Mouse (Mus musculus): ENCODE data around the gene C1qtnf4.

The C1qtnf4 gene

DNA sequence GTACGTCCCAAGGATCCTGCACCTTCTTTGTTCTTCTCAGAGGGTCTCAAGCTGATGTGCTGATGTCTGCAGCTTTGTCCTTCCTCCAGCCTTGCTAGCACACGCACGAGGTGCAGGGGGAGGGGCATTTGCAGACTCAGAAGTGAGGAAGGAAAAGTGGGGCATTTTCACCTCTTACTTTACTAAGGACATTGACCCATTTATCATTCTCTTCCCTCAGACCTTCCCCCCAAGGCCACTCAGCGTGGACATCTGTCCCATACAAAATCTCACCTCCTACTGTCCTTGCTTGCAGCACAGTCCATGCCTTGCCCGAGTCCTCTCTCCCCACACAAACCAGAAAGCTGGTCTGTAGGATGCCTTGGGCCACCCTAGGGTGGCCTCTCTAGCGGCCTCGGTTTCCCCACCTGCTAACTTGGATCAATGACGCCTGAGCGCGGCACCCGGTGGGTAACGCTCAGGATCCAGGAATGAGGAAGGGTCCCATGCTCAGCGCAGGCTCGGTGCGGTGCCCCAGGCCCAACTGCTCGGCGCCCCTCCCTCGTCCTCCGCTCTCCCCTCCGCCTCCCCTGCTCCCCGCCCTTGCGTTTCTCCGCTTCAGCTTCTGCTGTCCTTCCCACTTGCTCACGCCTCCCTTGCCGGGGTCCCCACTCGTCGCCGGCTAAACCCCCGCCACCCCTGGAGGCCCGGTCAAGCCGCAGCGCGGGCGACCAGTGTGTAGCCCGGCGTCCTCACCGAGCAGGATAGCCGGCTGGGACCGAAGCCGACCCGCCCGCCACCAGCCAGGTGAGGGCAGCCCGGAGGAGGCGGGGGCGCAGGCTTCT is at the start of gene C1qtnf4:
TSS of gene C1qtnf4 (plus strand) at position 643 of the 824 bp plus-strand sequence.
- DNase-seq (ENCODE audit: low read depth): no peak

DNA sequence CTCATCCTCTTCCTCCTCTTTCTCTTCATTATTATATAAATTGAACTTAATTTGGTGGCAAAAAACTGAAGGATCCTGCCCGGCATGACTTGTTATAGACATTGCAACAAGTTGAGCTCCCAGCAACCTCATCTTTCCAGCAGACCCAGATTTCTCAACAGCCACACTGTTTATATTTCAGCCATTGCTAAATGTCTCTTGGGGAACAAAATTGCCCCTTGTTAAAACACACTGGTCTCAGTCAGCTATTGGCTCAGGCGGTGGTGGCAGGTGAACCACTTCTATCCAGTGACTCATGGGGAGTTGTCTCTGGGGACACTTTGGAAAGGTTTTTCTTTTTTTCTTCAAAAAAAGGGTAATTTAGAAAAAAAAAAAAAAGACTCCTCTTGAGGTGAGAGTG is 47.0 kb upstream of the C1qtnf4 start:
- no peak for DNase-seq (ENCODE audit: low read depth)

DNA sequence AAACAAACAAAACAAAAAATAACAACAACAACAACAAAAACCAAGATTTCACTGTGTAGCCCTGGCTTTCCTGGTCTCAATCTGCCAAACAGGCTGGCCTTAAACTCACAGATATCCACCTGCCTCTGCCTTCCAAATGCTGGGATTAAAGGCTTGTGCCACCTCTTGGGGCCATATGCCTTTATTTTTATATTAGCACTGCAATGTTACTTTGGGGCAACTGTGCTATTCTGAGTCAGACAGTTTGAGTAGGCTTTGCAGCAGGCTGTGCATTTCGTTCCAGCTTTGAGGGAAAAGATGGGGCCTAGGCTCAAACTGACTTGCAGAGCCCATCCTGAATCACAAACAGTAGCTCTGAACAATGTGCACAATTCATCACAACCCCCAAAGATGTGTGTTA is 42.0 kb upstream of the C1qtnf4 start:
- DNase-seq (ENCODE audit: low read depth): no peak

DNA sequence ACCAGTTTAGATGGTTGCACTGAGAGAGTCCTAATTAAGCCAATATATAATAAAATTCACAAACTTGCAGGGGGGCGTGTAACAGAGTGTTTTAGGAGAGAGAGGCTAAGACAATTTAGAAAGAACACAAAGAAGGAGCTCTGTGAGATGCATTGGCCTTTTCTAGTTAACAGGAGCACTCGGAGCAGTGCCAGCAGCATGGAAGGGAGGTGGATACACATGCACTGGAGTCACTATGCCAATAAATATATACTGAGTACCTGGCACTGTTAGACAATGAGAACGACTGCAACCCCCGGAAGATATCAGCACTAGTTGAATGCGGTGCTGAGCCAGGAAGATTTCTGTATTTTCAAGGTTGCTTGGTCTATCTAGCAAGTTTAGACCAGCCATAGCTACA is 41.4 kb upstream of the C1qtnf4 start:
- no peak for DNase-seq (ENCODE audit: low read depth)

DNA sequence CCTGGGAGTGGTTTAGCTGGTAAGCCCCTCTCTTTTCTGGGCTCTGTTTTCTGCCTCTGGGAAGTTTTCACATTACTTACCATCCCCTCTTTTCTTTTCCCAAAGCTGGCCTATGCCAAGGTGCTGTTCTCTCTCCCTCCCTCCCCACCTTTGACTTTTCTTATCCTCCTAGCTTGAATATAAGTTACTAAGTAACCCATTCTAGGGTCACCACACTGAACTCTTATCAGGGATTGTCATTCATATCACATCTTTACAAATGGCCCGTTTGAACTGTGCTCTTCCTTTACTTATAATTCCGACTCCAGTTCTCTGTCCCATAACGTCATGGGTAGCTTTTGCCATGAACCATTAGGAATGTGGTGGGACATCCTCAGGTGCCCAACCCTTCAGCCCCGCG is 40.4 kb upstream of the C1qtnf4 start:
- no peak for DNase-seq (ENCODE audit: low read depth)

DNA sequence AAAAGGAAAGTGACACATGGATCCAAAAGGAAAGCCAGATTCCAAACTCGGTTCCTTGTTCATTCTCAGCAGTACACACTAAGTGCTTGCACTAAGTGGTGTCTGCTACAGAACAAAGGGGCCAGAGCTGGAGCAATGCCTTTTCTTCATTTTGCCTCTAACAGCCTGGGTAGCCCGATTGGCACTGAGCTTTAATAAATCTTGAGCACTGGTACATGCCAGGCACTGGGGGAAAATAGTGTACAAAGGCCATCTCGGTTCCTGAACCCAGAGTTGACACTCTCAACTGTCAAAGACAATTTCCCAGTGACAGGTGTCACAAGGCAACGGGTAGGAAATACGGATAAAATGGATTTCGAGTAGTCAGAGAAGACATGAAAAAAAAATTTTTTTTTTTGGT is 39.5 kb upstream of the C1qtnf4 start:
- DNase-seq (ENCODE audit: low read depth): no peak

DNA sequence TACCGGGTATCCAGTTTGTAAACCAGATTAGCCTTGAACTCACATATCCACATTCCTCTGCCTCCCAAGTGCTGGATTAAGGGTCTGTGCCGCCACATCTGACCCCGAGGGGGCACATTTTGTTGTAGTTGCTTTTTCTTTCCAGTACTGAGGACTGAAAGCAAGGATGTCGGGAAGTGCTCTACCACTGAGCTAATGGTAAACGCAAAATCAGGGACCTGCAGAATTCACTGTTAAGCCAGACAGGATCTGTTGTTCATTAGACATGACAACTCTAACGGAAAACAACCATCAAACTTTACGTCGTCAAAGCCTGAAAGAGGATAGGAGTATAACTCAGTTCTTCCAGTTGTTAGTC is 39.1 kb upstream of the C1qtnf4 start:
- no peak for DNase-seq (ENCODE audit: low read depth)

DNA sequence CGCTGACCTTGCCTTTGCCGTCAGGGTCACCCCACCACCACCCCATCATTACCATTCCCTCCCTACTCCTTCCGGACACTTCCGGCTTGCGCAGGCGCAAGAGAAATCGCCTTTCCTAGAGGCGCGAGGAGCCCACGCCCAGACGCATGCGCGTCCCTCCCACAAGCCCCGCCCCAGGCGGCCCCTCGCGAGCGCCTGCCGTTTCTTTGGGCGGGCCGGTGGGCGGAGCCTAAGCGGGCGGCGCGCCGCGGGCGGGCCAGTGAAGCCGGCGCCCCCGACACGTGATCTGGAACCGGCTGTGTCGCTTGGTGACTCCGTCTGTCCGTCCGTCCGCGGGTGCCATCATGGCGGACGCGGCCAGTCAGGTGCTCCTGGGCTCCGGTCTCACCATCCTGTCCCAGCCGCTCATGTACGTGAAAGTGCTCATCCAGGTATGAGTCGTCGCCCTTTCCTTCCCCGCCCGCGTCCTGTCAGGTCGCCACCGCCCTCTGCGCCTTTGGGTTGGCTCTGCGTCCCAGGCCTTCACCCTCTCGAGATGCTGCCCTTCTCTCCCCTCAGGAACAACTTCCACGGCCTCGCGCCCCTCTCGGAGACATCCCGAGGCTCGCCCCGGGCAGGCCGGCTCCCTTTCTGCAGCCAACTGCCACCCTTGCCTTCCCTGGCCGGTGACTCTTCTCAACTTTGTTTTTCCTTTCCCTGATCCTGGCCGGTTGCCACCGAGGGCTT is 38.5 kb upstream of the C1qtnf4 start, which contains the start of gene Mtch2:
TSS of gene Mtch2 (plus strand) at position 201 of the 726 bp plus-strand sequence.
- peak; percentile 90 for DNase-seq (ENCODE audit: low read depth)

DNA sequence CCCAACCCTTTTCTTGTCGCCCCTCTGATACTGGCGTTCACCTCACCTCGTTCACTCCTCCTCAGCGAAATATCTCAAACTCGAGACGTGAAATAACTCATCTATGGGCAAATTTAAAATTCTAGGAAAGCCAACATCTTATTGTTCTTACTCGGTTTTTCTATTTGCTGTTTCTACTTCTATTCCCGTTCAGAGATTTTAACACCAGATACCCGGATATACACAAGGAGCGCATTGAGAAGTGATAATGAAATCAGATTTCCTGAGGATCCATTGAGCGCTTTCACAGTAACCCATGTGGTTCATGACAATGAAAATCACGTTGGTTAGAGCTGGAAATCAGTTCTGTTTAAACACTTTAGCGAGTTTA is 38.0 kb upstream of the C1qtnf4 start:
- no peak for DNase-seq (ENCODE audit: low read depth)

DNA sequence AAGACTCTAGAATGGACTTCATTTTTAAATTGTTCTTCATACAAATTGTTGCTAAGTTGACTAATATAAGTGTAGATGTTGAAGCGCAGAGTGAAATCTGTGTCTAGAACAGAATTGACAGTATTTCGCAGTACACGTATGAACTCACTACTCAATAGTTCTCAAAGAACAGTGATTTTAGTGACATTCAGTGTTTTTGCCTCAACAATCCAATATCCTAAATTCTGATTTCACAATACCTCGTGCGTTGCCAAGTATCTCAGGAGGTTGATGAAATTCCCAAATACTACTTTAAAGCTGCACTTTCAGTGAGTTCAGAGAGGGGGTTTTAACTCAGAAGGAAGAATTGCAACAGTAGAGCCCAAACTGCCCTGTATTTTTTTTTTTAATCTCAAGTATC is 37.3 kb upstream of the C1qtnf4 start:
- no peak for DNase-seq (ENCODE audit: low read depth)

DNA sequence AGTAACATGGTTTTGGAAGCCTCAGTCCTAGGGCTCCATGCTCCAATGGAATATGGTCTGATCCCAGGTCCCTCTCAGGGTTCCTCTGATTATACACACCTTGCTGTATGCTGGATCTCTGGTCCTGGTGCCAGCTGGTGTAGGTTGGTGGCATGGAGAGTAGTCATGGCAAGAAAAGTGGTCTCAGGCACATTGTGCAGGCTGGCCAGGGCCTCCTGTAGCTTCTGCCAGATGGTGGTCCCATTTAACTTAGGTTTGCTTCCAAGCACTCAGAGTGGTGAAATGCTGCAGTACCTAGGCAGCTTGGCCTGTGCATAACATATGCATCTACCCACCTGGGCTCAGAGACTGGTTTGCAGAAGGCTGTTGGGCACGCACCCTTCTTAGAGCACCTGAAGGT is 35.3 kb upstream of the C1qtnf4 start:
- no peak for DNase-seq (ENCODE audit: low read depth)

DNA sequence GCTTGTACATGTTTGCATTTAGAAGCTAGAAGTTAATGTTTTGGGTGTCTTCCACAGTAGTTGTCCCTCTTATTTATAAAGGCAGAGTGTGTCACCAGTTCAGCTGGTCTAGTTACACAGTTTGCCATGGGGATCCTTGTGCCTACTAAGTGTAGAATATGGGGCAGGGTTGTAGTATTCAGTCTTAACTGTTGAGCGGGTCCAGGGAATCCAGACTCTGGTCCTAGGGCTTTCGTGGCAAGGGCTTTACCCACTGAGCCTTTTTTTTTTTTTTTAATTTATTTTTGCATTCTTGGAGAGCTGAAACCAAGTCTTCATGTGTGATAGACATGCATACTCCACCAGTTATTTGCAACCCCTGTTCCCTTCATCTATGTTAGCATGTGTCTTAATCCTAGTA is 24.2 kb upstream of the C1qtnf4 start:
- no peak for DNase-seq (ENCODE audit: low read depth)

DNA sequence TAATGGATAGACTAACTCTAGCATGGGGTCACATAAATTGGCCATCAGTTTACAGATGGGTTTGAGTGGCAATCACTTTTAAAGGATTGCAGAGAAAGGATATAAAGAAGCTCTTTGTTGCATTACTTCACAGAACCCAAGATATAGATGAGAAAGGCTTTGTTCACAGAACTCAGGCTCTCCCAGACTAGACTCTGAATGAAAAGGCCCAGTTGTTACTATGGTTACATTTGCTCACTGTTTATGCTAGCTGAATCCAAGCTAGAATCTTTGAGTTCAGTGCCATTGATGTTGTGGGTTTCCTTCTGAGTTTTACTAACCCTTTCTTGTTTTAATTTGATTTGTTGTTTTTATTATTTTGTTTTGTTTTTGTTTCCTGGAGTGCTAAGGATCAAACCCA is 21.5 kb upstream of the C1qtnf4 start:
- no peak for DNase-seq (ENCODE audit: low read depth)

DNA sequence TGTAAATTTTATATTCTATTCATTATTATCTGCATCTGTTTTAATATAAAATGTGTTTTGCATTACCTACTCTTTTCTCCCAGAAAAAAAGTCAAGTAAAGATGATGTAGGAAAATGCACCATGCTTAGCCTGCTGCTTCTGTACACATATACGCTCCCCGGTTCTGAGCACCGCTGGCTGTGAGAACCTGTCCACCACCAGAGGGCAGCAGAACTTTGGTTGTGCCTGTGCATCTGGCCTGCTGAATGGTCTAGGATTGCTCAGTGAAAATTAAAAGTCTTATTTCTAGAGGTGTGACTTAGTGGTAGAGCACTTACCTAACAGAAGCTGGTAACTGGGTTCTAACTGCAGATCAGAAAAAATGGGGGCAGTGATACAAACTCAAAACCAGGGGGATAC is 19.1 kb upstream of the C1qtnf4 start:
- DNase-seq (ENCODE audit: low read depth): peak; percentile 31

DNA sequence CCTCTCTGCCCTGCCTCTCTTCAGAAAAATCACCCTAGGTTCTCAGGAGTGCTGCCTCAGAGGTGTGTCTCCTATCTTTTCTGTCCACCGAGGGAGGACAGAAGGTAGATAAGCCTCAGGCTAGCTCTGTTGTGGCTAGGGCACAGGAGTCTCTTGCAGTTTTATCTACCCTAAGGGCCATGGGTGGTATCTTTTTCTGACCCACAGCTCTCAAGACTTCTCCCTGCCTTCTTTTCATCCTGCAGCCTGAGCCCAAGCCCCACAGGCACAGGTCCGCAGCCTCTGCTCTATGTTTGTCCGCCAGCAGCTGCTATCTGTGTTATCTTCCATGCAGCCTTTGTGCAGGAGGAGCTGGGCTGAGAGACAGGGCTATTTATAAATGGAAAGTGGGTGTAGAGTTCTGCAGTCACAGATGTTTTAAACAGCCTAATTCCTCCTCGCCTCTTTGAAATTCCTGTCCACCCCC is 15.5 kb upstream of the C1qtnf4 start:
- DNase-seq (ENCODE audit: low read depth): no peak

DNA sequence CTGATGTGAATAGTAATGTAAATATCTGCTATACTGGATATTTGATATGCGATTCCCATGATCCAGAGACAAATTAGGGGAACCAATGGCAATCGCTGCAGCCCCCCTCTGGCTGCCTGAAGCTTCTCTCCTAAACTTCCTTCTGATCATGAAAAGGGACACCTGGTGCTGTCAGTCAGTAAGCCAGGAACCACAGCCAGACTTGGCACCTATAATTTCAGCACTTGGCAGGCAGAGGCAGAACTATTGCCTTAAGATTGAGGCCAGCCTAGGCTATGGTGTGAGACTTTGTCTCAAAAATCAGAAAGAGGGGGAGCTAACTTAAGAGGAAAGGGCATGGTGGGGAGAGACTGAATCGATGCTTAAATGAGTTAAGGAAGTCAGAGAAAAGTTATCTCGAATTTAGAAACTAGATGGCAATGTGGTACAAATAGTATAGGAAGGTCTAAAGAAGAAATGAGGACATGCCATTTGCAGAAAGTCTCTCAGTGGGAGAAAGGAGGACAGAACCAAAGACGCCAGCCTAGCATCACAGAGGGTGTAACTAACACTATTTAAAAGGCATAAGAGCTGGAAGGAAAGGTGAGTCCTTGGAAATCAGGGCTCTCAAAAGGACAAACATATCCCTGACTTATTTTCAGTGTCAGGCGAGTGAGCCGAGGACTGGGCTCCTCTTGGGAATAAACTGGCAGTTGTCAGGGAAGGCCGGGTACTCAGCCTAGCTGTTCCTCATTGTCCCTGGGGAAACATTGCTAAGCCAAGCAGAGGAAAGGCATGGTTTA is 14.3 kb upstream of the C1qtnf4 start:
- DNase-seq (ENCODE audit: low read depth): no peak

DNA sequence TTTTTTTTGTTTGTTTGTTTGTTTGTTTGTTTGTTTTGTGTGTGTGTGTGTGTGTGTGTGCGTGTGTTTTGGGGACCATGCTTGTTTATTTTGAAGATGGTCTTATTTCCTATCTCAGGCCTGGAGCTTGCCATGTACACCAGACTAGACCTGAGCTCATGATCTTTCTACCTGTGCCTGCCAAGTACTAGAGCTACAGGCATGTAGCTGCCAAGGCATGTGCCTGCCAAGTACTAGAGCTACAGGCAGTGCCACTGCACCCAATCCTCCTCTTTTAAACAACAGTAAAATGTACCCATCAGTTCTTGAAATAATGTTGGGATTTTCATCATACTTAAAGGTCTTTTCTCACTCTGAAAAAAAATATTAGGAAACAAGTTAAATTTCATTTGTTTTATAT is 11.6 kb upstream of the C1qtnf4 start:
- DNase-seq (ENCODE audit: low read depth): no peak

DNA sequence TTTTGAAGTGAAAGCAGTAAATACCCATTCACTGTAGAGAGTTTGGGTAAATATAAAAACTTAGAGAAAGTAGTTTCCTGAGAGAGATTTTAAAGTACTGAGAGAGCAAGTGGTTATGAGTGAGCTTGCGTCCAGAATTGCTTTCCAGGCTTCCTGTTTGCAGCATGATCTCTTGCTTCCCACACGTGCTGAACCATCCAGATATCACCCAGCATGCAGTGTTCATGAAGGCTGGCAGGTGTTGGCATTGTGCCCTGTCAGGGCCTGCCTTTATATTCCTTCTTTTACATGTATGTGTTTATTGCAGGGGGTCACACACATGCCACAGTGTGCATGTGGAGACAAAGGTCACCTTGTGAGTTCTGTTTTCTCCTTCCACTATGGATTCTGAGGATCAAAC is 10.4 kb upstream of the C1qtnf4 start:
- DNase-seq (ENCODE audit: low read depth): no peak

DNA sequence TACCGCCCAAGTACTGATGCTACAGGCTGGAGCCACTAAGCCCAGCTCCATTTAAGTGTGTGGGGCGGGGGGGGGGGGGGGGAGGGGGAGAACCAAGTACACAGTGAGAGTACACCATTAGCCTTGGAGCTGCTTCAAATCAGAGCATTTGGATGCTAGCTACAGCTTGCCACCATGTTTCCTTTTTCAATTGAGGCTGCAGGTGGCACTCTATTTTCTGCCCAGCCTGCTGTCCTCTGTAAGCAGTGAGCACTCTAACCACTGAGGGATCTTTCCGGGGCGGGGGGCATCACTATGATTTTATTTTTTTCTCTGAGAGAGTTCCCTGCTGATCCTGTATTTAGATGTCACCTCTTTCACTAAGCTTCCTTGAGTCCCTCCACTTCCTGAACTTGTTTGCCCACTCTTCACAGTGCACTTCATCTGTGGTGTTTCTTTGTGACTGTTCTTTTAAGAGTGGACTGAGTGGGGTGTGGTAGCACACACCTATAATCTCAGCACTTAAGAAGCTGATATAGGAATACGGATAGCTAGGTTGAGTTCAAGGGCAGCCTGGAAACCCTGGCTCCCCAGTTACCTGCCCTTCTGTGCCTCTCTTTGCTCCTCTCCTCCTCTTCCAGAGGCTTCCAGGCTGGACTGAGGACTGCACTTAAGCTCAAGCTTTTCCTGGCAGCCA is 7.9 kb upstream of the C1qtnf4 start:
- no peak for DNase-seq (ENCODE audit: low read depth)

DNA sequence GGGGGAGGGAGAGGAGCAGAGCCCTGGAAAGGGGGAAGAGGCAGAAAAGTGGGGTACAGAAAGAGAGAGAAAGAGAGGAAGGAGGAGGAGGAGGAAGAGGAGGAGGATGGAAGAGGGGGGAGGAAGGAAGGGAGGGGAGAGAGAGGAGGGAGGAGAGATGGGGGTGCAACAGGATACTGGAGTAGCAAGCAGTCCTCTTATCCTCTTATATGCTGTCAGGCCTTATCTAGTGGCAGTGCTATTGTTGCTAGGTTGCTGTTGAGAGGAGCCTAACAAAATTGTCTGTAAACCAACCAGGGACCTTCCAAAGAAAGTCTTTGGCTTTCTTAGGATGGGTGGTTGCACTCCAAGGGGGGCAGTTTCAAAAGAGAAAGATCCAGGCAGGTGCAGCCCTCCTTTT is 6.2 kb upstream of the C1qtnf4 start:
- no peak for DNase-seq (ENCODE audit: low read depth)

DNA sequence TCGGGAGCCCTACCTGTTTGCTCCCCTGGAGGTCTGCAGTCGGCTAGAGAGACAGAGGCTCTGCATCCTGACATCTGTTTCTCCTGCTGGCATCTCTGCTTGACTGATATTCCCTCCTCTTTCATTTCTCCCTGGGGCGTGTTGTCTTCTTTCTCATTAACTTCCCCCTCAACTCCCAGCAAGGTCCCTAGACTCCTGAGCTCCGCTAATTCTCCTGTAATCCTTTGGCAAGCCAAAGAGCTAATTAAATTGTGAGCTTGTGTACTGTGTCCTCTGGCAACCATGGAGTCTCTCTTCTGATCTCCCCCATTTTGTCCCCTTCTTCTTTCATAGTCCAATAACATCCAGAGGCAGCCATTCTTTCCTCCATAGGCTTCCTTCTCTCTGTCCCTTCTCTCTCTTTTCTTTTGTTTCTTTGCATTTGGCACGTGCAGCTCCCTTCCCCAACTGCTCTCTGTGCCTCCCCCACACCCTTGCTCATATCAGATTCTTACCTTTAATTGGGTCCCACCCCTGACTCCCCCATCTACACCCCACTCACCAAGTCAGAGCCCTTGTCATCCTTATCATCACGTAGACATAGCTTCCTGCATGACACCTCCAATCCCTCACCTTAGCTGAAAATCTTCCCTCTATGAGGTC is 5.4 kb upstream of the C1qtnf4 start:
- DNase-seq (ENCODE audit: low read depth): no peak

DNA sequence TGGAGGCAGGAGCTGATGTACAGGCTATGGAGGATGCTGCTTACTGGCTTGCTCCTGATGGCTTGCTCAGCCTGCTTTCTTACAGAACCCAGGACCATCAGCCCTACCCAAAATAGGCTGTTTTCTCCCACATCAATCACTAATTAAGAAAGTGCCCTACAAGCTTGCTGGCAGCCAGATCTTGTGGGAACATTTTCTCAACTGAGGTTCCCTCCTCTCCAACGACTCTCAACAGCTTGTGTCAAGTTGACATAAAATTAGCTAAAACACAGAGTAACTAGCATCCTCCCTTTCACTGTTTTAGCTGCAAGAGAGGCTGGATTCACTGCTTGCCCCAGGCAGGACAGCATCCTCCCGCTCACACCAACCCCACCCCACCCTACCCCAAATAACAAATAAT is 3.8 kb upstream of the C1qtnf4 start:
- no peak for DNase-seq (ENCODE audit: low read depth)

Measured in fibroblast of lung, adult 2 months (primary cell).